Mouse (Mus musculus): ENCODE results near the gene Gm21915.
A peak's percentile ranks its signal among the peaks of the same experiment; 100 is the strongest.

Gene Gm21915

DNA sequence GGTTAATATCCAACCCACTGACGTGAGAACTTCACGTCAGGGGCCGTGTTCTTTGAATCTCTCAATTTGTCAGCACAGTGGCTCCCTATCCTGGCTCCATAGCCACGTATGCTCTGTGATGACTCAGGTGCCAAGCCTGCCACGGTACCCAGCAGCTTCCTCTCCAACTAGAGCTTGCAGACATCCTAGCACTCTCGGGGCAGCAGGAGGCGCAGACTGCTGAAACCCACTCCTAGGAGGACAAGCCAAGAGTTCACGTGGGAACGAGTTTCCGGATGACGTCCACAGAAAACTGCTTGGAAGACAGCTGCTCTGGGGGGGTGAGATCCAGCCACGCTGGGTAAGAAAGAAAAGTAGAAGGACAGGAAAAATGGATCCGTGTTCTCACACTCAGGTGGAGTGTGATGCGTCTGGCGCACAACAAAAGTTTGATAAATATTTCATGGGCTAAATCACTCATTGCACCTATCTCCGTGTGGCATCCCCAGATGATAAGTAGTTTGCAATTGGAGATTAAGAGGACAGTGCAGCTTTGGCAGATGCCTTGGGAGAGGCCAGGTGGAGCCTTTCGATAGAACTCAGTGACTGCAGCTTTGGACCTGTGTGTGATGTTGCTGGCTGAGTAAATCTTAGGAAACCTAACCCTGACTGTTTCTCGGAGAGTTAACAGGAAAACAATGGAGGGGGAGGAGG, 46.9 kb downstream of the Gm21915 start:
- DNase-seq (ENCODE audit: low spot score in 2 of 2), result peak in 1 of 2 experiments; percentile 51

- no peak for DNase-seq (ENCODE audit: low spot score in 2 of 2)
These were observed 47.4 kb downstream of the Gm21915 start for GRCm38 (mm10) chr9:40717875-40718185.

Measured in left cerebral cortex, adult 9 months (tissue).